Comparison of ENCODE assay signal across 25 mouse cellular contexts in genomic region chr6:39209677-39210076, GRCm38 (mm10).
"Had no signal": no experiment of that assay in that cellular context is flagged by ENCODE, and none has a peak within 500 bp of the region (broad histone marks: within the 10 kb centered on the region; RNA-seq: fewer than 3 reads in every experiment).

No protein-coding gene starts in this region.

- H3K4me2 ChIP-seq: lung, embryonic 15.5 days; midbrain, embryonic 12.5 days; neural tube, embryonic 13.5 days; neural tube, embryonic 15.5 days; stomach, embryonic 15.5 days had no signal

- H3K4me1 ChIP-seq: lung, embryonic 15.5 days; midbrain, embryonic 12.5 days; stomach, embryonic 15.5 days had no signal

- H3K27me3 ChIP-seq: lung, embryonic 15.5 days; midbrain, embryonic 12.5 days; neural tube, embryonic 13.5 days; neural tube, embryonic 15.5 days; stomach, embryonic 15.5 days had no signal

- H3K36me3 ChIP-seq: lung, embryonic 15.5 days; midbrain, embryonic 10.5 days; midbrain, embryonic 12.5 days; neural tube, embryonic 13.5 days; neural tube, embryonic 15.5 days; stomach, embryonic 15.5 days had no signal

- H3K9ac ChIP-seq: liver, postnatal 0 days; lung, embryonic 15.5 days; midbrain, embryonic 12.5 days; neural tube, embryonic 13.5 days; neural tube, embryonic 15.5 days; stomach, embryonic 15.5 days had no signal

- H3K9me3 ChIP-seq: lung, embryonic 15.5 days; megakaryocyte, embryonic 14.5 days; midbrain, embryonic 10.5 days; midbrain, embryonic 12.5 days; neural tube, embryonic 13.5 days; neural tube, embryonic 15.5 days; stomach, embryonic 15.5 days had no signal

- ATAC-seq: liver, postnatal 0 days; lung, postnatal 0 days; midbrain, embryonic 16.5 days had no signal

- DNase-seq: liver, postnatal 0 days; lung, adult 2 months; lung, postnatal 14 days; lung, postnatal 36 days; midbrain, embryonic 14.5 days; retina, postnatal 1 day; right cerebral cortex, adult 18-20 months; right cerebral cortex, postnatal 25 days; right cerebral cortex, postnatal 4 days; spleen, adult 18-20 months; thymus, adult 18-20 months; thymus, postnatal 14 days; thymus, postnatal 36 days had no signal

- H3K27ac ChIP-seq: lung, embryonic 15.5 days; macrophage; midbrain, embryonic 10.5 days; midbrain, embryonic 12.5 days; neural tube, embryonic 13.5 days; neural tube, embryonic 15.5 days; stomach, embryonic 15.5 days; stomach, postnatal 0 days had no signal

- H3K4me3 ChIP-seq: lung, embryonic 15.5 days; megakaryocyte, embryonic 14.5 days; midbrain, embryonic 10.5 days; midbrain, embryonic 12.5 days; myocyte; neural tube, embryonic 13.5 days; neural tube, embryonic 15.5 days; stomach, embryonic 15.5 days had no signal
